Mouse (Mus musculus): Measurements from ENCODE around the gene Fat3. TPM values are rescaled to one million over a fixed set of nuclear protein-coding genes. Genes with fewer than 3 reads are reported as not detected.

Gene Fat3
- polyA plus RNA-seq, 1 experiment: not detected

- TF ChIP-seq GATA1 (IDR thresholded peaks at IDR 0.05; ENCODE audit: low read length): no peak
Observed at GRCm38 (mm10) chr9:16246741-16247140, 254.3 kb downstream of the Fat3 start.

- no peak for TF ChIP-seq GATA1 (IDR thresholded peaks at IDR 0.05; ENCODE audit: low read length)
Observed at GRCm38 (mm10) chr9:16231575-16231974, 269.5 kb downstream of the Fat3 start.

GRCm38 (mm10) chr9:16228919-16229318 lies 272.2 kb downstream of the Fat3 start:
- TF ChIP-seq GATA1 (IDR thresholded peaks at IDR 0.05; ENCODE audit: low read length): no peak

- TF ChIP-seq GATA1 (IDR thresholded peaks at IDR 0.05; ENCODE audit: low read length): no peak
Observed at GRCm38 (mm10) chr9:16227398-16227797, 273.7 kb downstream of the Fat3 start.

GRCm38 (mm10) chr9:16226545-16226944 lies 274.5 kb downstream of the Fat3 start:
- no peak for TF ChIP-seq GATA1 (IDR thresholded peaks at IDR 0.05; ENCODE audit: low read length)

- TF ChIP-seq GATA1 (IDR thresholded peaks at IDR 0.05; ENCODE audit: low read length): no peak
Observed at GRCm38 (mm10) chr9:16221885-16222284, 279.2 kb downstream of the Fat3 start.

- no peak for TF ChIP-seq GATA1 (IDR thresholded peaks at IDR 0.05; ENCODE audit: low read length)
Observed at GRCm38 (mm10) chr9:16216235-16216634, 284.9 kb downstream of the Fat3 start.

GRCm38 (mm10) chr9:16214731-16215681 lies 286.1 kb downstream of the Fat3 start:
- TF ChIP-seq GATA1 (IDR thresholded peaks at IDR 0.05; ENCODE audit: low read length): peak; percentile 64

- peak; percentile 23 for TF ChIP-seq GATA1 (IDR thresholded peaks at IDR 0.05; ENCODE audit: low read length)
Observed at GRCm38 (mm10) chr9:16213324-16213723, 287.8 kb downstream of the Fat3 start.

GRCm38 (mm10) chr9:16212628-16213027 lies 288.5 kb downstream of the Fat3 start:
- TF ChIP-seq GATA1 (IDR thresholded peaks at IDR 0.05; ENCODE audit: low read length): no peak

- no peak for TF ChIP-seq GATA1 (IDR thresholded peaks at IDR 0.05; ENCODE audit: low read length)
Observed at GRCm38 (mm10) chr9:16212163-16212562, 288.9 kb downstream of the Fat3 start.

- TF ChIP-seq GATA1 (IDR thresholded peaks at IDR 0.05; ENCODE audit: low read length): no peak
Observed at GRCm38 (mm10) chr9:16211468-16211867, 289.6 kb downstream of the Fat3 start.

GRCm38 (mm10) chr9:16202296-16202695 lies 298.8 kb downstream of the Fat3 start:
- TF ChIP-seq GATA1 (IDR thresholded peaks at IDR 0.05; ENCODE audit: low read length): no peak

GRCm38 (mm10) chr9:16200948-16201347 lies 300.1 kb downstream of the Fat3 start:
- no peak for TF ChIP-seq GATA1 (IDR thresholded peaks at IDR 0.05; ENCODE audit: low read length)

GRCm38 (mm10) chr9:16186461-16186860 lies 314.6 kb downstream of the Fat3 start:
- TF ChIP-seq GATA1 (IDR thresholded peaks at IDR 0.05; ENCODE audit: low read length): no peak

GRCm38 (mm10) chr9:16169238-16169637 lies 331.8 kb downstream of the Fat3 start:
- TF ChIP-seq GATA1 (IDR thresholded peaks at IDR 0.05; ENCODE audit: low read length): no peak

- no peak for TF ChIP-seq GATA1 (IDR thresholded peaks at IDR 0.05; ENCODE audit: low read length)
Observed at GRCm38 (mm10) chr9:16168051-16168450, 333.0 kb downstream of the Fat3 start.

Measured in G1E-ER4 (cell line).